Mouse (Mus musculus): ENCODE results near the gene Ttc13. TPM values are rescaled to one million over a fixed set of nuclear protein-coding genes. Genes with fewer than 3 reads are reported as not detected.

The Ttc13 gene
- total and polyA plus RNA-seq, 3 experiments: 34.0 to 39.1 TPM; not detected in 1

GRCm38 (mm10) chr8:124633001-124633703, 88.6 kb downstream of the Ttc13 start:
- Histone ChIP-seq H3K27me3 (ENCODE audit: control insufficient read depth in 1 of 2, insufficient read depth in 2 of 2, low read length in 2 of 2) (no peaks in the 10 kb centered on the region), H3K4me3 (ENCODE audit: control insufficient read depth in 1 of 2, insufficient read depth in 1 of 2, low read depth in 2 of 2, low read length in 2 of 2) (no peak overlapping the region), H3K36me3 (ENCODE audit: control insufficient read depth in 1 of 2, insufficient read depth in 2 of 2, low read length in 2 of 2) (no peaks in the 10 kb centered on the region), H3K9ac (ENCODE audit: control insufficient read depth, low read depth, low read length, poor library complexity, severe bottlenecking) (no peak overlapping the region), H3K4me1 (ENCODE audit: control insufficient read depth in 1 of 2, insufficient read depth in 2 of 2, low read length in 2 of 2) (no peaks in the 10 kb centered on the region), H3K79me2 (ENCODE audit: control insufficient read depth, insufficient read depth, low read length, poor library complexity) (no peaks in the 10 kb centered on the region), H3K27ac (ENCODE audit: control insufficient read depth, low read depth, low read length) (no peak overlapping the region), H3K9me3 (replicated peaks; ENCODE audit: insufficient read depth, low read length) (no peaks in the 10 kb centered on the region)
- no peak for TF ChIP-seq ELF1 (IDR thresholded peaks at IDR 0.05; ENCODE audit: low read depth, low read length)
- no peak for TF ChIP-seq ZKSCAN1 (IDR thresholded peaks at IDR 0.05; ENCODE audit: low read depth, low read length)
- no peak for TF ChIP-seq NELFE (IDR thresholded peaks at IDR 0.05; ENCODE audit: low read depth, low read length)
- no peak for TF ChIP-seq HCFC1 (IDR thresholded peaks at IDR 0.05; ENCODE audit: low read depth, low read length)
- TF ChIP-seq CTCF (IDR thresholded peaks at IDR 0.05 in 2 of 3, conservative IDR thresholded peaks at IDR 0.05 in 1 of 3; ENCODE audit: control insufficient read depth in 1 of 3, insufficient read depth in 1 of 3, low read depth in 2 of 3, low read length in 3 of 3, poor library complexity in 1 of 3, severe bottlenecking in 1 of 3): no peak
- no peak for TF ChIP-seq MYB (IDR thresholded peaks at IDR 0.05; ENCODE audit: low read depth, low read length)
- no peak for TF ChIP-seq MAZ (IDR thresholded peaks at IDR 0.05; ENCODE audit: low read depth, low read length)
- TF ChIP-seq JUND (IDR thresholded peaks at IDR 0.05; ENCODE audit: low read depth, low read length): no peak
- TF ChIP-seq CHD1 (IDR thresholded peaks at IDR 0.05; ENCODE audit: low read depth, low read length): no peak
- no peak for TF ChIP-seq USF1 (IDR thresholded peaks at IDR 0.05; ENCODE audit: low read depth, low read length)
- TF ChIP-seq GABPA (IDR thresholded peaks at IDR 0.05; ENCODE audit: low read depth, low read length): no peak
- TF ChIP-seq MXI1 (IDR thresholded peaks at IDR 0.05; ENCODE audit: low read depth, low read length): no peak
- TF ChIP-seq TCF12 (IDR thresholded peaks at IDR 0.05; ENCODE audit: low read depth, low read length): no peak
- TF ChIP-seq RAD21 (IDR thresholded peaks at IDR 0.05; ENCODE audit: low read depth, low read length): no peak
- no peak for TF ChIP-seq SMC3 (IDR thresholded peaks at IDR 0.05; ENCODE audit: low read depth, low read length)
- TF ChIP-seq POLR2AphosphoS2 (IDR thresholded peaks at IDR 0.05; ENCODE audit: low read length): no peak
- no peak for TF ChIP-seq BHLHE40 (IDR thresholded peaks at IDR 0.05; ENCODE audit: borderline replicate concordance, low read depth, low read length)
- TF ChIP-seq USF2 (IDR thresholded peaks at IDR 0.05; ENCODE audit: borderline replicate concordance in 1 of 2, insufficient read depth in 1 of 2, low read depth in 1 of 2, low read length in 2 of 2): no peak
- no peak for TF ChIP-seq SIN3A (IDR thresholded peaks at IDR 0.05; ENCODE audit: low read length)
- DNase-seq (ENCODE audit: low read depth, low spot score): no peak

DNA sequence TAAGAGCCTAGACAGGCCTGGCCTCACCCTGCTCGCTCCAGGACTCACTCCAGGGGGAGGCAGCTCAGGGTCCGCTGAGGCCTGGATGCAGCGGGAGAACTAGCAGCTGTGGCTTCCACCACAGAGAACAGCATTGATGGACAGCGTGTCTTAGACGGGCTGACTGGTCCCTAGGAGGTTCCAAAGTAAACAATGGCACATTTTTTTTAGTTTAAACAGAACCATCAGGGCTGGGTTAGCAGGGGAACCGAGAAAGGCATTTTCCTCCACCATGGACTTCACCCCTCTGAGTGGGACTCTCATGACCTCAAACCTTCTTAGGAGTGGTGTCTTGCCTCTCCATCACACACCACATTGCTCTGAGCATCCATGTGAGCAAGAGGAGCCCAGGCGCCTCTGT, 89.8 kb downstream of the Ttc13 start:
- H3K79me2 ChIP-seq (ENCODE audit: control insufficient read depth, insufficient read depth, low read length, poor library complexity): no peaks in the 10 kb centered on the region
- no peak overlapping the region for H3K4me3 ChIP-seq (ENCODE audit: control insufficient read depth in 1 of 2, insufficient read depth in 1 of 2, low read depth in 2 of 2, low read length in 2 of 2)
- no peaks in the 10 kb centered on the region for H3K27me3 ChIP-seq (ENCODE audit: control insufficient read depth in 1 of 2, insufficient read depth in 2 of 2, low read length in 2 of 2)
- no peaks in the 10 kb centered on the region for H3K4me1 ChIP-seq (ENCODE audit: control insufficient read depth in 1 of 2, insufficient read depth in 2 of 2, low read length in 2 of 2)
- H3K27ac ChIP-seq (ENCODE audit: control insufficient read depth, low read depth, low read length): no peak overlapping the region
- no peak overlapping the region for H3K9ac ChIP-seq (ENCODE audit: control insufficient read depth, low read depth, low read length, poor library complexity, severe bottlenecking)
- DNase-seq (ENCODE audit: low read depth, low spot score): no peak
- no peak for TF ChIP-seq MXI1 (IDR thresholded peaks at IDR 0.05; ENCODE audit: low read depth, low read length)
- no peak for TF ChIP-seq POLR2A (IDR thresholded peaks at IDR 0.05; ENCODE audit: control insufficient read depth in 1 of 2, insufficient read depth in 1 of 2, low read depth in 1 of 2, low read length in 2 of 2, poor library complexity in 1 of 2)
- TF ChIP-seq MYC (IDR thresholded peaks at IDR 0.05; ENCODE audit: low read depth, low read length): no peak
- no peak for TF ChIP-seq MAX (IDR thresholded peaks at IDR 0.05; ENCODE audit: low read length)
- no peak for TF ChIP-seq ZC3H11A (IDR thresholded peaks at IDR 0.05; ENCODE audit: low read depth, low read length)
- TF ChIP-seq MYB (IDR thresholded peaks at IDR 0.05; ENCODE audit: low read depth, low read length): no peak
- no peak for TF ChIP-seq ZKSCAN1 (IDR thresholded peaks at IDR 0.05; ENCODE audit: low read depth, low read length)
- no peak for TF ChIP-seq ZNF384 (IDR thresholded peaks at IDR 0.05; ENCODE audit: low read depth, low read length)
- TF ChIP-seq USF2 (IDR thresholded peaks at IDR 0.05; ENCODE audit: borderline replicate concordance in 1 of 2, insufficient read depth in 1 of 2, low read depth in 1 of 2, low read length in 2 of 2): no peak
- H3K9me3 ChIP-seq (replicated peaks; ENCODE audit: insufficient read depth, low read length): no peaks in the 10 kb centered on the region
- no peaks in the 10 kb centered on the region for H3K36me3 ChIP-seq (ENCODE audit: control insufficient read depth in 1 of 2, insufficient read depth in 2 of 2, low read length in 2 of 2)
